Mouse (Mus musculus): ENCODE measurements around the gene U90926. TPM values are rescaled to one million over a fixed set of nuclear protein-coding genes. Genes with fewer than 3 reads are reported as not detected.
A peak's percentile ranks its signal among the peaks of the same experiment; 100 is the strongest.

The U90926 gene
- polyA plus RNA-seq, 1 experiment, result not detected

GRCm38 (mm10) chr5:92218915-92219793 lies 3.9 kb upstream of the U90926 start:
- Histone ChIP-seq H3K27me3 (ENCODE audit: control insufficient read depth, insufficient read depth, low read length) (no peaks in the 10 kb centered on the region), H3K36me3 (ENCODE audit: control insufficient read depth, insufficient read depth, low read length) (no peaks in the 10 kb centered on the region), H3K27ac (ENCODE audit: insufficient read depth, low read depth, low read length) (no peak overlapping the region), H3K4me1 (ENCODE audit: control insufficient read depth, insufficient read depth, insufficient read length, low read length) (peaks cover 4% of the 10 kb centered on the region; the same call in 1 of the 2 replicates), H3K4me3 (ENCODE audit: low read depth, low read length) (no peak overlapping the region)
- no peak for TF ChIP-seq CTCF (IDR thresholded peaks at IDR 0.05; ENCODE audit: extremely low read depth, insufficient read length, insufficient replicate concordance, low read depth, low read length)
- TF ChIP-seq POLR2A (IDR thresholded peaks at IDR 0.05; ENCODE audit: low read depth, low read length), result no peak
- 74% methylated on average over 17 of the region's 17 CpGs for WGBS

- 53% methylated on average over 4 of the region's 4 CpGs for WGBS
- Histone ChIP-seq H3K36me3 (ENCODE audit: control insufficient read depth, insufficient read depth, low read length) (no peaks in the 10 kb centered on the region), H3K4me1 (ENCODE audit: control insufficient read depth, insufficient read depth, insufficient read length, low read length) (peaks cover 3% of the 10 kb centered on the region; the same call in 1 of the 2 replicates), H3K4me3 (ENCODE audit: low read depth, low read length) (no peak overlapping the region), H3K27ac (ENCODE audit: insufficient read depth, low read depth, low read length) (peak overlapping the region; percentile 29; the same call in 1 of the 2 replicates), H3K27me3 (ENCODE audit: control insufficient read depth, insufficient read depth, low read length) (no peaks in the 10 kb centered on the region)
- TF ChIP-seq POLR2A (IDR thresholded peaks at IDR 0.05; ENCODE audit: low read depth, low read length), result no peak
- TF ChIP-seq CTCF (IDR thresholded peaks at IDR 0.05; ENCODE audit: extremely low read depth, insufficient read length, insufficient replicate concordance, low read depth, low read length), result no peak
Observed at GRCm38 (mm10) chr5:92212231-92212630, 3.0 kb downstream of the U90926 start.

GRCm38 (mm10) chr5:92210205-92210604 lies 5.0 kb downstream of the U90926 start:
- no peaks in the 10 kb centered on the region for H3K36me3 ChIP-seq (ENCODE audit: control insufficient read depth, insufficient read depth, low read length)
- WGBS, result 46% methylated on average over 8 of the region's 8 CpGs
- no peak overlapping the region for H3K4me3 ChIP-seq (ENCODE audit: low read depth, low read length)
- H3K27ac ChIP-seq (ENCODE audit: insufficient read depth, low read depth, low read length), result no peak overlapping the region
- H3K27me3 ChIP-seq (ENCODE audit: control insufficient read depth, insufficient read depth, low read length), result no peaks in the 10 kb centered on the region
- no peak for TF ChIP-seq CTCF (IDR thresholded peaks at IDR 0.05; ENCODE audit: extremely low read depth, insufficient read length, insufficient replicate concordance, low read depth, low read length)
- no peak for TF ChIP-seq POLR2A (IDR thresholded peaks at IDR 0.05; ENCODE audit: low read depth, low read length)
- H3K4me1 ChIP-seq (ENCODE audit: control insufficient read depth, insufficient read depth, insufficient read length, low read length), result peaks cover 16% of the 10 kb centered on the region; the same call in 1 of the 2 replicates

- H3K27ac ChIP-seq (ENCODE audit: insufficient read depth, low read depth, low read length), result peak overlapping the region; percentile 93
- no peak overlapping the region for H3K4me3 ChIP-seq (ENCODE audit: low read depth, low read length)
- TF ChIP-seq CTCF (IDR thresholded peaks at IDR 0.05; ENCODE audit: extremely low read depth, insufficient read length, insufficient replicate concordance, low read depth, low read length) (no peak), POLR2A (IDR thresholded peaks at IDR 0.05; ENCODE audit: low read depth, low read length) (no peak)
- peaks cover 21% of the 10 kb centered on the region for H3K36me3 ChIP-seq (ENCODE audit: control insufficient read depth, insufficient read depth, low read length)
- peaks cover 23% of the 10 kb centered on the region; the same call in 1 of the 2 replicates for H3K4me1 ChIP-seq (ENCODE audit: control insufficient read depth, insufficient read depth, insufficient read length, low read length)
- no peaks in the 10 kb centered on the region for H3K27me3 ChIP-seq (ENCODE audit: control insufficient read depth, insufficient read depth, low read length)
- WGBS, result 39% methylated on average over 6 of the region's 6 CpGs
Observed at GRCm38 (mm10) chr5:92206121-92206520, 9.1 kb downstream of the U90926 start.

GRCm38 (mm10) chr5:92205706-92206105 lies 9.5 kb downstream of the U90926 start:
- H3K27ac ChIP-seq (ENCODE audit: insufficient read depth, low read depth, low read length), result peak overlapping the region; percentile 93
- peaks cover 23% of the 10 kb centered on the region; the same call in 1 of the 2 replicates for H3K4me1 ChIP-seq (ENCODE audit: control insufficient read depth, insufficient read depth, insufficient read length, low read length)
- H3K27me3 ChIP-seq (ENCODE audit: control insufficient read depth, insufficient read depth, low read length), result no peaks in the 10 kb centered on the region
- no peak overlapping the region for H3K4me3 ChIP-seq (ENCODE audit: low read depth, low read length)
- H3K36me3 ChIP-seq (ENCODE audit: control insufficient read depth, insufficient read depth, low read length), result peaks cover 26% of the 10 kb centered on the region
- WGBS, result 23% methylated on average over 5 of the region's 5 CpGs
- TF ChIP-seq CTCF (IDR thresholded peaks at IDR 0.05; ENCODE audit: extremely low read depth, insufficient read length, insufficient replicate concordance, low read depth, low read length) (no peak), POLR2A (IDR thresholded peaks at IDR 0.05; ENCODE audit: low read depth, low read length) (no peak)

GRCm38 (mm10) chr5:92205184-92205583 lies 10.0 kb downstream of the U90926 start:
- no peak overlapping the region for H3K4me3 ChIP-seq (ENCODE audit: low read depth, low read length)
- H3K27me3 ChIP-seq (ENCODE audit: control insufficient read depth, insufficient read depth, low read length), result no peaks in the 10 kb centered on the region
- peaks cover 23% of the 10 kb centered on the region; the same call in 1 of the 2 replicates for H3K4me1 ChIP-seq (ENCODE audit: control insufficient read depth, insufficient read depth, insufficient read length, low read length)
- no peak for TF ChIP-seq POLR2A (IDR thresholded peaks at IDR 0.05; ENCODE audit: low read depth, low read length)
- no peak for TF ChIP-seq CTCF (IDR thresholded peaks at IDR 0.05; ENCODE audit: extremely low read depth, insufficient read length, insufficient replicate concordance, low read depth, low read length)
- H3K36me3 ChIP-seq (ENCODE audit: control insufficient read depth, insufficient read depth, low read length), result peaks cover 29% of the 10 kb centered on the region
- peak overlapping the region; percentile 93 for H3K27ac ChIP-seq (ENCODE audit: insufficient read depth, low read depth, low read length)
- WGBS, result 27% methylated on average over 7 of the region's 7 CpGs

All from small intestine, adult 2 months (tissue).